Mouse (Mus musculus) left cerebral cortex, adult 8-10 months (tissue): ENCODE measurements around the gene H2afz. TPM values are rescaled to one million over a fixed set of nuclear protein-coding genes. Genes with fewer than 3 reads are reported as not detected.

ENCODE experiments used
- total RNA-seq, 4 experiments: library from RNA; stranded (reverse); gene quantifications; 2 replicates each; pipeline ENCODE4 v1.2.4; 2022

The H2afz gene
- total RNA-seq, 4 experiments from 2014 or later: 174 to 188 (median 180) TPM

Other genes with a start within 250 kb of the H2afz start
- 10 to 100 TPM; 15.4 to 22.2 (median 18.9) TPM for gene Ddit4l, start 242.9 kb upstream of the H2afz start, total RNA-seq
- gene Gm21962, start 193.0 kb upstream of the H2afz start, total RNA-seq: not detected
- 10 to 100 TPM; 43.6 to 53.5 (median 47.1) TPM for gene Dnajb14, start 3.2 kb downstream of the H2afz start, total RNA-seq
- gene Lamtor3, start 54.0 kb downstream of the H2afz start, total RNA-seq: 10 to 100 TPM; 62.0 to 71.8 (median 65.0) TPM
- gene Dapp1, start 117.1 kb downstream of the H2afz start, total RNA-seq: 1 to 10 TPM; 3.4 to 5.9 (median 4.7) TPM
- 1 to 10 TPM; 1.3 to 2.2 (median 1.6) TPM for gene 1110002E22Rik, start 200.6 kb downstream of the H2afz start, total RNA-seq
- under 1 TPM in 1 of 4 experiments, not detected in 3; 0.21 TPM for gene Gm5105, start 202.9 kb downstream of the H2afz start, total RNA-seq